Mouse (Mus musculus) lung, postnatal 10 days (tissue): ENCODE measurements at regions not wholly inside any gene's neighbourhood (a gene's known extent, or its start where the extent isn't known, plus 50 kb on each side); places are given as distances from the start of the nearest gene placed in this dataset.

Experiments
- DNase-seq: peaks from one replicate; pipeline ENCODE4 v3.0.0; 2021

DNA sequence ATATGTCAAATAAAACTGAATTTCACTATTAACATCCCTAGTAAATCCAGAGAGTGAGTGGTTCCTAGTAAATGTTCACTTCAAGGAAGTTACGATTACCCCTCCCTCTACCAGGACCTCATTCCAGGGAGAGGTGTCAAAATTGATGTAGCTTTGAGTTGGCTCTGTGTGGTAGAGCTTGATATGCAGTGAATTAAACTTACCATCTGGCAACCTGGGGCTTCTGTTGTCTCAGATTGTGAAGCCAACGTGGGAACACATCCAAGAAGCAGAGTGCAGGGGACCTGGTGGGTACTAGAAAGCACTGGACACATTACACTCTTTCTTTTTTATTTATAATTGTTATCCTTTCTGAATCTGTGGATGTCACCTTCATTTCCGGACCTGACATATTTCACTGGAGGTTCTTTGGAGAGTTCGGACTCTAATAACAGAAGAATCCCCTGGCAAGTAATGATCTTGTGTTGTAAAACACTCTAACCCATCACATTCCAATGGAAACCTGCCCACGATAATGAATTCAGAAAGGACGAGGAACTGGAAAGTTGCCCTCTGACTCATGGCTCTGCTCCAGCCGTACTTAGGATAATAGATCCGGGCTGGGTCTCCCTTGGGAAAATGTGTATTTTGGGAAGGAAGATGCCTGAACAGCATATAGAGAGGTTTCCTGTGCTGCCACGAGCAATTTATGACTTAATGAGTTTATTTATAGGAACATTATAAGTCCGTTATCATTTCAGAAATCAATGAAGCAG lies 295.8 kb downstream of the Plk2 start:
- DNase-seq, result peak; percentile 36

DNA sequence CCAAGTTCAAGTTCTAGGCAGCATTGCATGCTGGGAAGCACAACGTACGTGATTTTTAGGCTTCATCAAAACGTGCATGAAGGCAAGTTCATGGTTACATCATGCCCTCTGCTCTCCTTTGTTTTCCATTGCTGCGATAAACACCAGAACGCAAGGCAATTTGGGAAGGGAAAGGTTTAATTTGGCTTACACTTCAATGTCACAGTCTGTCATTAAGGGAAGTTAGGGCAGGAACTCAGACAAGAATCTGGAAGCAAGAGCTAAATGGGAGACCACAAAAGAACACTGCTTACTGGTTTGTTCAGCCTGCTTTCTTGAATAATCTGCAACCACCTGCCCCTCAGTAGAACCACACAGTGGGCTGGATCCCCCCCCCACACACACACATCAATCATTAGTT lies 297.9 kb downstream of the Plk2 start:
- DNase-seq, result no peak

DNA sequence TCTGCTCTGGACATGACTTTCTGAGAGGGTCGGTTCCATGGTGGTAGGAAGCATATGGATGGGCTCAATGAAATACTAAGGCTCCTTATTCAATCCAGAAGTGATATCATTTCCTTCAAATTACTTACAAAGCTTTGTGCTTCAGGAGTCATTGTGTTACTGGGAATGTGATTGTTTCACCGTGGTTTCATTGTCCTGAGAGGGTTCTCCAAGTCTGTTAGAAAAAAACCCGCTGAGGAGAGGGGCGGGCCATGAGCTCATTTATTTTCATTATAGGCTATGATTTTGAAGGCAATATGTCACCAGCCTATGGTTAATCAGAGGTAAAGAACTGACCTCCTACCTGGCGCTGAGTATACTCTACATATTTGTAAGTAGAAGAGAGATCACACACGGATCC lies 300.0 kb downstream of the Plk2 start:
- DNase-seq, result peak; percentile 25

DNA sequence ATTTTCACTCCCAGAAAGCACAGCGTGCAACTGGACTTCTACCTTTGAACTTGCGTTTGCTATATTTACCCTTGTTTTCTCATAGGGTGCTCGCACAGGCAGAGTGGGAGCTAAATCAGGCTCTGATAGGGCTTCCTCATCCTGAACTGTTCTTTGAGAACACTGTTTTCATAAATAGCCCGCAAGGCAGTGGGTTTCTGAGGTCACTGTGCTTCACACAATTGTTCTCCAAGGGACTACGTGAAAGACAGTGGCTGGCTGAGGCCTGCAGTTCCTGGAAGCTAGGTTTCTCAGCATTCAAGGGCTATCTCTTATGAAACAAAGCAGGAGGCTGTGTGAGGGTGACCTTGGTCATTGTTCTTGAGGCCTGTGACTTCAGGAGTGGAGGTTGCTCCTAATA lies 301.7 kb downstream of the Plk2 start:
- DNase-seq, result peak; percentile 54

GRCm38 (mm10) chr13:110704261-110704660 lies 309.4 kb downstream of the Plk2 start:
- peak; percentile 62 for DNase-seq

GRCm38 (mm10) chr13:110710847-110711246 lies 316.0 kb downstream of the Plk2 start:
- no peak for DNase-seq

GRCm38 (mm10) chr13:110712527-110712926 lies 317.7 kb downstream of the Plk2 start:
- peak; percentile 17 for DNase-seq

DNA sequence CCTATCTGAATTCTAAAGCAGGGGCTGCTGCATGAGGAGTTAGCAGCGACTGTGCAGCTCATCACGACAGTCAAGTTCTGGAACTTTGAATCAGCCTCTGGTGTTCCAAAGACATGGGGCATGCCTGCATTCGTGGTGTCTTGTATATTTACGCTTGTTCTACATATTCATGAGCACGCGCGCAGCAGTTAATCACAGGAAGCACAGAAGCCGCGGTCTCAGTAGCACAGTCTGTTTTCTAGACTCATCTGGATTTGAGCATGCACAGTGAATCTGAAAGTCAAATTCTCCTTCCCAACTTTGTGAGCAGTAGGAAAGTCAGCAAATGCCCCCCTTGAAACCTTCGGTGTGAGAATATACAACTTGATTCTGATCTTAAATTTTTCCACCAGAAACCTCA lies 327.3 kb downstream of the Plk2 start:
- no peak for DNase-seq

GRCm38 (mm10) chr13:110722752-110723151 lies 327.9 kb downstream of the Plk2 start:
- no peak for DNase-seq

- DNase-seq, result no peak
Observed at GRCm38 (mm10) chr13:110724836-110725235, 330.0 kb downstream of the Plk2 start.

- DNase-seq, result no peak
Observed at GRCm38 (mm10) chr13:110725821-110726220, 331.0 kb downstream of the Plk2 start.

DNA sequence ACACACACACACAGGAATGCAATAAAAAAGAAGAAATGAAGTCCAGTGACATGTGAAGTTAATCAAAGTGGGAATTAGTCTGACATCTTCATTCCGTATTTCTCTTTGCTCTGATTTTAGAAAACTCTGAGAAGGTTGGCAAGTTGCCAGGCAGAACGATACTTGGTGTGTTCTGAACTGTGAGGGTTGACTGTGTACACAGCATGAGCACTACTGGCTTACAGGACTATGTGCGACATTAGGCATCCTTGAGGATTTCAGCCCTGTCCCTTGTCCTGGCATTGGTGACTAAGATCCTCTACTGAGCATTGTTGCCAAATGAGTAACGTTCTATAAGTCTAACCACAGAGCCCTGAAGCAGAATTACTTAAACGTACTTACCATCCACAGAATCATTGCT lies 340.7 kb downstream of the Plk2 start:
- peak; percentile 32 for DNase-seq

DNA sequence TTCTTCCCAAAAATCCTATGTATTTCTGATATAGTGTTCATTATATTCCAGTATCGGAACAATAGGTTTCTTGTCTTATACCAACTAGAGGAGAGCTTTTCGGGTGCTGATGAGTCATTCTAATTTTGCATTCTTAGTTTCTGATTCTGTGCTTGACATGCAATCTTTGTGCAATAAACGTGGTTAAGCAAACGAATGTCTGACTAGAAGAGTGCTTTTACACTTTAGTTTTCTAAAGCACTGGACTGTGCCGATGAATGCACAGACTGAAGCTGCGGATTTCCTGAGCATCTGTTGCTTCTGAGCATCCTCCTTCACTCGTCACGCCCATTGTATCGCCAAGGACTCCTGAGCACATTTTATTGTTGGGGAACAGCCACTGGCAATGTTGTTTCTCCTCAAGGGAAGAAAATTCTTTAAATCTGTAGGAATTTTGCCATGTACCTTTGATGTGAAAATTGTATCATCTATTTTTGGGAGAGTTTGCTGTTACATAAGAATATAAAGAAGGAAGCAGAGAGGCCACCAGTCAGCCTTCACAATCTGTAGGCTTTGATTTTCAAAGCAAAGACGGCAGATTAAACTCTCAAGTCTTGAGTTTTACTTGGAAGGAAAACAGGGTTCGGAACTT lies 346.8 kb downstream of the Plk2 start:
- no peak for DNase-seq

DNA sequence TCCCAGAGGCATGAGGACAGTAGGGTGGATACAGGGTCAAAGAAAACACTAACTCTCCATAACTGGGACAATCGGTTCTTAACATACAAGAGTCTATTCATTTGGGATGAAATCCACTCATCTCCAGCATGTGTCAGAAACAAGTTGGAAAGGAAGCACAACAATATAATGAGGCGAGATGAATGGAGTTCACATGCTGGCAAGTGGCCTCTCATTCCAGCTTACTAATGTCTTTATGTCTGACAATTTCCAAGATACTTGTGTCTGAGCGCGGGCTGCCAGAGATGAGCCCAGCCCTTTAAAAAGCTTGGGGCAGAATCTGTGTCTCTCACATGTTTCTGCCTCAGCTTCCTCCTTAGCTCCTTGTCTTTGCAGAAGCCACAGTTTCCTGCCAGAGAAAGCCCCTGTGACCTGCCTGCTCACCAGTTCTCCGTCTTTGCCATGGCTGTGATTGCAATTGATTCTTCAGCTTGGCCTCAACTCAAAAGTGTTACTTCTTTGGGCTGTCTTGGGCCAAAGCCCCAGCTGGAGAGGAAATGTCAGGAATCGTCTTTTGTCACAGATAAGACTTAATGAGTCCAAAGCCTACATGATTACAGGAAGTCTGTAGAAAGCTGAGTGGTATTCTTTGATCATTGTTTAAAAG lies 352.5 kb downstream of the Plk2 start:
- DNase-seq, result peak; percentile 76

DNA sequence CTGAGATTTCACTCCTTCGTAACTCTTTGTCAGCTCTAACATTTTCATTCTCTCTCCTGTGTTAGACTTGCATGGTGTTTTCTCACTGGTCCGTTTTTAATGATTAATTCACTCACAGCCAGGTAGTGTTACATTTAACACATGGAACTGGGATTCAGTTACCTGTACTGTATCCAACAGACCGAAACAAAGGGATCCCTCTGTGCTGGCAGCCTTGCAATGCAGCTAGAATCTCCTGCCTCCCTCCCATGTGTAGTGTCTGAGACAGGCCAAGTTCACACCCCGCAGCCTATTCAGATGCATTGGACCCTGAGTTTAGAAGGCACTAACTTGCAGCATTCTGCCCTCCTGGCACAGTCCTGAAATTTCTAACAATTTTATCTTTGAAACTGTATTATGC lies 357.9 kb downstream of the Plk2 start:
- no peak for DNase-seq

DNA sequence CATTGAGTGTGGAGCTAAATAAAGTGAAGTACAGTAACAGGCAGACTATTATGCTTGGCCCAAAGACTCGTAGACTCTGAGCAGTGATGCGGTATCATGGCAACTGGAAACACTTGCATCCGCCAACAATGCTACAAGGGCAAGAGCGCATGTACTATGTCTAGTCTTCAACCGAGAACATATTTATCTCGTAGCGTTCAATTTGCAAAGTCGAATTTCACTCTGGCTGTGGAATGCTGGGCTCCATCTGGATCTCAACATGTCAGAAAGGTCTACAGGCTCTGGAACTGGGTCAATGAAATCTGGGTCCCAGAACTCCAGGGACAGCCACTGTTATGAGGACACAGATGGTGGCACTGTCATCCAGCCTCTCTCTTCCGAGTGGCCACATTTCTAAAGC lies 359.7 kb downstream of the Plk2 start:
- peak; percentile 29 for DNase-seq

GRCm38 (mm10) chr13:110756877-110757276 lies 362.0 kb downstream of the Plk2 start:
- DNase-seq, result no peak

- no peak for DNase-seq
Observed at GRCm38 (mm10) chr13:110769210-110769609, 374.4 kb downstream of the Plk2 start.

DNA sequence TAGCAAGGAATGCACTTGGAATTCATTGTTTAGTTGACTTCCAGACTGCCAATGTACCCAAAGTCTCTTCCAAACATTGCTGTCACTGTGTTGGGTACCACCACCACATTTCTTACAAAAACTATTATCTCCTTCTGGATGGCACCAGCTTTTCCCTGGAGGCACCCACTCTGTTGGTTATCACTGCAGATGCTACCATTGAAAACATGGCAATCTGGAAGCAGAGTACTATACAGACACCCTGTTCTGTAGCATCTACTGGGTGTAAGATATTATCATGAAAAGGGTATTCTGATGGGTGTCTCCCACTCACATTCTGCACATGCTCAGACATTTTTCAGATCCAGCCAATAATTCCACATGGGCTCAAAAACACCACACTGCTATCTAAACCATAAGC lies 380.4 kb downstream of the Plk2 start:
- DNase-seq, result no peak

DNA sequence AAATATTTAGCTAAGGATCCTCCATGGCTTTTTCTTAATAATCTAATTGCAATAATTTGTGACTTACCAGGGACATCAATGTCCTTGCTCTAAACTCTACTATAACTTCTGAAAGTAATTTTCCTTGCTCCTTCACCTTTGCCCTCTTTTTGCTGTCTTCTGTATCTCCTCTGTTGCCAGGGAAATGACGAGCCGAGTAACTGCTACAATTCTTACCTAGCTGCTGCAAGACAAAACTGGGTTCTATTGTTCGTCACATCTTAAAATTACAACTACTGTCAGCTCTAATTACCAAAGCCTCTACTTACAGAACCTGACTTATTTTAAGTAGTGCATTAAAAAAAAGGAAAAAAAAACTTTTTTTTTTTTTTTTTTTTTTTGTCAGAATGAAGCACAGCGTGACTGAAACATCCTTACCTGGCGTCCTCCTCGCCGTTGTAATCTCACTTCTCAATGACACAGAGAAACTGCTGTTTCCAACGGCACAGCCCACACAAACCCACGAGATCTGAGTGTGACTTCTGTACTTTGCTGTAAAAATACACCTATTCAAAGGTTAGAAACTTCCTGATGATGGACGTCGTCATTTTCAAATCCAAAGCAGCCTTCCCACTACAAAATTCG lies 389.4 kb downstream of the Plk2 start:
- DNase-seq, result no peak

DNA sequence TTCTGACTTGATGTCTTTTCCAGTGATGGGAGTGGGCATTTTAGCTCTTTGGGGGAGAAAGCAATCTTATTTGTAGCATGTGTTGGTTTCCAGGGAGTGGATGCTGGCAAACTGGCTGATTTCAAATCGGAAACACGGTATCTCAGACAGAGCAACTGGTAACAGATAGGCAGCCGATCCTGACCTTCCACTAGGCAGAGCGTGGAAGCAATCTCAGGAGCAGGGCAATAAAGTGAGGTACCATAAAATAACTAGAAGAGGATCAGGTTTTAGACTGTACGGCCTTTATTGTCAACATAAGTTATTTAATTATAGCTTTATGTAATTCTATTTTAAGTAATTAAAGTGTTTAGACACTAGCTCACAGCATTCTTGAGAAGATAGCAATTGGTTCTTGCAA lies 390.0 kb downstream of the Plk2 start:
- DNase-seq, result no peak

- peak; percentile 6 for DNase-seq
Observed at GRCm38 (mm10) chr13:110798313-110798712, 403.5 kb downstream of the Plk2 start.

DNA sequence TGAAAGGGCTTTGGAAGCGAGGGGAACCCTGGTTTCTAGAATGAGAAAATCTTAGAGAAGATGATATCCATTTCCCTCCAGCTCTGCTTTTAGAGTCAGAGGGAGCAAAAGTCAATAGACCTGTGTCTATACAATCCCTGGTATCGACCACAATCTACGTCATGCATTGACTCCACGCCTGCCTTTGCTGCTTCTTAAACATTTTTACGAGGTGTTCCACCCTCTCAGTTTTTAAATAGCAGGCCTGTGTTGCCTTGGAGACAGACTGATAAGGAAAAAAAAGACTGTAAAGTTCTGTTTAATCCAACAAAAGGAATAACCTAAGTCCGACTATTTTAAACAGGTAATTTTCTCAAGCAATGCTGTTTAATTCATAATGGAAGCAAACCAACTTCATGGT lies 408.0 kb downstream of the Plk2 start:
- no peak for DNase-seq

- no peak for DNase-seq
Observed at GRCm38 (mm10) chr13:110812401-110812800, 417.6 kb downstream of the Plk2 start.
